Mouse (Mus musculus) brown adipose tissue, adult 24 weeks (tissue): ENCODE results near the gene Nrl. TPM values are rescaled to one million over a fixed set of nuclear protein-coding genes. Genes with fewer than 3 reads are reported as not detected.

ENCODE experiments used
- H3K27ac ChIP-seq: fragments of 200-500 bp; replicated peaks from 2 replicates; pipeline ENCODE4 v1.5.1; 2012; ENCODE audit warnings: low read depth, mild to moderate bottlenecking, low read length
- H3K4me1 ChIP-seq: fragments of 200-500 bp; 2 replicates; pipeline ENCODE4 v1.6.1; 2012; ENCODE audit warnings: low read length, mixed read lengths; ENCODE audit not compliant: control insufficient read depth, insufficient read depth, insufficient read length
- H3K4me3 ChIP-seq: fragments of 200-500 bp; 2 replicates; pipeline ENCODE4 v1.5.1; 2012; ENCODE audit warnings: low read depth, mild to moderate bottlenecking, low read length, moderate library complexity; ENCODE audit not compliant: insufficient read depth
- polyA plus RNA-seq: library from polyadenylated mRNA; stranded (reverse); fragments of >200 nt; gene quantifications from 2 replicates; pipeline ENCODE4 v1.2.4, GENCODE M21; 2012; ENCODE audit not compliant: missing spikeins, insufficient read depth, insufficient read length

Gene Nrl
- polyA plus RNA-seq, 1 experiment, result not detected

GRCm38 (mm10) chr14:55551347-55551746, 26.6 kb upstream of the Nrl start:
- 0 out of 2 replicates have a peak, but pooled peaks cover 3% of the 10 kb centered on the region for H3K4me1 ChIP-seq

GRCm38 (mm10) chr14:55550191-55550590, 25.4 kb upstream of the Nrl start:
- 0 out of 2 replicates have a peak, but pooled peaks cover 3% of the 10 kb centered on the region for H3K4me1 ChIP-seq
- H3K4me3 ChIP-seq, result no peak overlapping the region
- no peak overlapping the region for H3K27ac ChIP-seq

More at GRCm38 (mm10) chr14:55551347-55551746, 26.6 kb upstream of the Nrl start:
- Histone ChIP-seq H3K27ac (no peak overlapping the region), H3K4me3 (no peak overlapping the region)

GRCm38 (mm10) chr14:55544334-55544733, 19.6 kb upstream of the Nrl start:
- Histone ChIP-seq H3K4me3 (no peak overlapping the region), H3K4me1 (0 out of 2 replicates have a peak, but pooled peaks cover 3% of the 10 kb centered on the region), H3K27ac (no peak overlapping the region)

- Histone ChIP-seq H3K4me3 (no peak overlapping the region), H3K4me1 (no peaks in the 10 kb centered on the region), H3K27ac (no peak overlapping the region)
These were observed 17.5 kb upstream of the Nrl start for GRCm38 (mm10) chr14:55542268-55542667.

GRCm38 (mm10) chr14:55540787-55541321, 16.1 kb upstream of the Nrl start:
- H3K4me3 ChIP-seq, result peak overlapping the region; percentile 75
- no peaks in the 10 kb centered on the region for H3K4me1 ChIP-seq
- peak overlapping the region; percentile 64 for H3K27ac ChIP-seq

GRCm38 (mm10) chr14:55540067-55540786, 15.4 kb upstream of the Nrl start, which contains the start of gene Pck2:
TSS of gene Pck2 (plus strand) at chr14:55540266.
- peak within 1 kb of the TSS; percentile 64 for H3K27ac ChIP-seq
- H3K4me1 ChIP-seq, result no peaks in the 10 kb centered on the region
- peak within 1 kb of the TSS; percentile 75 for H3K4me3 ChIP-seq

GRCm38 (mm10) chr14:55536116-55536745, 11.4 kb upstream of the Nrl start:
- Histone ChIP-seq H3K4me1 (no peaks in the 10 kb centered on the region), H3K27ac (no peak overlapping the region), H3K4me3 (no peak overlapping the region)

- no peaks in the 10 kb centered on the region for H3K4me1 ChIP-seq
- H3K27ac ChIP-seq, result no peak overlapping the region
- H3K4me3 ChIP-seq, result no peak overlapping the region
These were observed 3.2 kb upstream of the Nrl start for GRCm38 (mm10) chr14:55527940-55528339.

GRCm38 (mm10) chr14:55526674-55527073, 1.9 kb upstream of the Nrl start:
- Histone ChIP-seq H3K27ac (no peak overlapping the region), H3K4me1 (no peaks in the 10 kb centered on the region), H3K4me3 (no peak overlapping the region)

- Histone ChIP-seq H3K4me3 (no peak overlapping the region), H3K27ac (no peak overlapping the region), H3K4me1 (no peaks in the 10 kb centered on the region)
These were observed 719 bp downstream of the Nrl start for GRCm38 (mm10) chr14:55524062-55524461.

- Histone ChIP-seq H3K4me3 (peak overlapping the region; percentile 36), H3K4me1 (no peaks in the 10 kb centered on the region), H3K27ac (no peak overlapping the region)
These were observed 4.1 kb downstream of the Nrl start for GRCm38 (mm10) chr14:55520451-55521361.

GRCm38 (mm10) chr14:55519604-55520003, 5.2 kb downstream of the Nrl start:
- Histone ChIP-seq H3K4me1 (no peaks in the 10 kb centered on the region), H3K27ac (no peak overlapping the region), H3K4me3 (no peak overlapping the region)

GRCm38 (mm10) chr14:55518897-55519296, 5.9 kb downstream of the Nrl start:
- H3K27ac ChIP-seq, result no peak overlapping the region
- H3K4me3 ChIP-seq, result no peak overlapping the region
- no peaks in the 10 kb centered on the region for H3K4me1 ChIP-seq

- Histone ChIP-seq H3K4me3 (no peak overlapping the region), H3K27ac (no peak overlapping the region), H3K4me1 (no peaks in the 10 kb centered on the region)
These were observed 8.9 kb downstream of the Nrl start for GRCm38 (mm10) chr14:55515846-55516245.

GRCm38 (mm10) chr14:55513927-55514326, 10.9 kb downstream of the Nrl start:
- Histone ChIP-seq H3K4me3 (no peak overlapping the region), H3K4me1 (no peaks in the 10 kb centered on the region), H3K27ac (no peak overlapping the region)
